Mouse (Mus musculus): ENCODE results near the gene Ybey. TPM values are rescaled to one million over a fixed set of nuclear protein-coding genes. Genes with fewer than 3 reads are reported as not detected.
A peak's percentile ranks its signal among the peaks of the same experiment; 100 is the strongest.

Ybey gene
- total and polyA plus RNA-seq, 2 experiments from 2014 or later: 4.6 to 6.9 TPM

DNA sequence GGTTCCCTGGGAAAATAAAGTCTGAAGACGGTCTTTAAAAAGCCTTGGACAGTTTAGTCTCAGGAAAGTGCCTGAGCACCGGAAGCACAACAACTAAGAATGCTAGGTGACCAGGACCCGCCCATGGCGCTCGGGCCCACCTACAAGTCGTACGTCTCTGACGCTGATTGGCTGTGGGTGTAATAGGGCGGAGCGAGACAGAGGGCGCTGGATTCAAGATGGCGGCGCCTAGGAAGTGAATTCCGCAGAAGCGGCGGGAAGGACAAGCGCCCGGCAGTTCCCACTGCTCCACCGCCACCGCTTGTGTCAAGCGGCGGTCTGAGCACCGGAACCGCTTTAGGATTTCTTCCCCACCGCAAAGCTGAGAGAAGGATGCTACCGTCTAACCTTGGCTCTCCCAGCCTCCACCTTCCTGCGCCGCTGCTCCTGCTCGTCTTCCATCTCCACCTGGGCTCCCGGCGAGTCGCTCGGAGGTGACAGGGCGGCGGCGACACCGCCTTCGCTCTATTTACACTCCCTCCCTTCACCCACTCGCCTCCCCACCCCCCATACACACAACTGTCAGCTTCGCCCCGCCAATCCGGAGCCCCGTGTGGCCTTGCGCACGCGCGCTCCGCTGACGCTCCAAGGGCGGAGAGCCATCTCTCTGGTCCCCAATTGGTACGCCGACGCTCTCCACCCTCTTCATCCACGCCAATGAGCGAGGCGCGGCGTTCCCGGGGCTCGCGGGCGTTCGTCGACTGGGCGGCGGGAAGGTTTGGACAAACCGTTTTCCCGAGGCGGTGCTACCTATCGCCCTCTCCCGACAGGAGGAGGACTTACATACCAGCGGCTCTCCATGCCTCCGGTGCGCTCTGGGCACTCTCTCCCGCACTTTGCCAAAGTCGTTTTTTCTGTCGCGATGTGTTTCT is 26.5 kb downstream of the Ybey start, which contains the start of gene Pcnt:
Gene Pcnt, minus strand, starts transcription at position 609 of the 911 bp plus-strand sequence.
- peak within 1 kb of the TSS; percentile 75 for H3K4me2 ChIP-seq (ENCODE audit: low read depth)
- peak within 1 kb of the TSS; percentile 88 for H3K27ac ChIP-seq (ENCODE audit: low read depth, low read length)
- peaks cover 11% of the 10 kb centered on the region; the same call in 1 of the 2 replicates for H3K36me3 ChIP-seq (ENCODE audit: insufficient read depth)
- H3K9ac ChIP-seq: peak within 1 kb of the TSS; percentile 56
- no peaks in the 10 kb centered on the region for H3K27me3 ChIP-seq (ENCODE audit: insufficient read depth, low read length)
- 1% methylated on average over 78 of the region's 78 CpGs for WGBS
- H3K4me1 ChIP-seq (ENCODE audit: insufficient read depth): peaks cover 4% of the 10 kb centered on the region
- H3K9me3 ChIP-seq (ENCODE audit: low read length): no peaks in the 10 kb centered on the region
- DNase-seq (peak; percentile 99), ATAC-seq (peak; percentile 99)
- peak within 1 kb of the TSS; percentile 60 for H3K4me3 ChIP-seq (ENCODE audit: low read depth, low read length)
- peak; percentile 82 for TF ChIP-seq CTCF (IDR thresholded peaks at IDR 0.05; ENCODE audit: low read depth)

DNA sequence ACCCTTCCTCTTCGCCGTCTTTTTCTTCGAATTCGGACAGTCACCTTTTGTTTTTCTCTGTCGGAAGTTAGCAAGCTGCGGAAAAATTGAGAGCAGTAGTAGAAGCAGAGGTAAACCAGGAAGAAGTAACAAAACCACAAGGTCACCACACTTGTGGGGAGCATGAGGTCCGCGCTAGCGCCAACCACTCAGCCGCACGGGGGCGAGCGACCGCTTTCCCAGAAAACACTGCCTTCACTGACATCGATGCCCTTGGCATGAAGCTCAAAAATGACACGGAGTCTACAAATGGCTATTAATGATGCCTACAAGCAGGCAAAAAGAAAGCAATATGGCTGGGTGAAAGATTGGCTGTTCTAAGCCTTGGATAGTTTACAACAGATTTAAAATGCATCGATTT is 28.6 kb downstream of the Ybey start, which contains the start of gene AC141477.1:
Gene AC141477.1, minus strand, starts transcription at position 164 of the 400 bp plus-strand sequence.
- DNase-seq (no peak), ATAC-seq (no peak)
- no peak within 1 kb of the TSS for H3K4me2 ChIP-seq (ENCODE audit: low read depth)
- 96% methylated on average over 17 of the region's 17 CpGs for WGBS
- H3K4me1 ChIP-seq (ENCODE audit: insufficient read depth): peaks cover 4% of the 10 kb centered on the region
- no peaks in the 10 kb centered on the region for H3K9me3 ChIP-seq (ENCODE audit: low read length)
- H3K27ac ChIP-seq (ENCODE audit: low read depth, low read length): no peak within 1 kb of the TSS
- peaks cover 31% of the 10 kb centered on the region for H3K36me3 ChIP-seq (ENCODE audit: insufficient read depth)
- TF ChIP-seq CTCF (IDR thresholded peaks at IDR 0.05; ENCODE audit: low read depth): no peak
- no peak within 1 kb of the TSS for H3K4me3 ChIP-seq (ENCODE audit: low read depth, low read length)
- no peak within 1 kb of the TSS for H3K9ac ChIP-seq
- H3K27me3 ChIP-seq (ENCODE audit: insufficient read depth, low read length): no peaks in the 10 kb centered on the region

DNA sequence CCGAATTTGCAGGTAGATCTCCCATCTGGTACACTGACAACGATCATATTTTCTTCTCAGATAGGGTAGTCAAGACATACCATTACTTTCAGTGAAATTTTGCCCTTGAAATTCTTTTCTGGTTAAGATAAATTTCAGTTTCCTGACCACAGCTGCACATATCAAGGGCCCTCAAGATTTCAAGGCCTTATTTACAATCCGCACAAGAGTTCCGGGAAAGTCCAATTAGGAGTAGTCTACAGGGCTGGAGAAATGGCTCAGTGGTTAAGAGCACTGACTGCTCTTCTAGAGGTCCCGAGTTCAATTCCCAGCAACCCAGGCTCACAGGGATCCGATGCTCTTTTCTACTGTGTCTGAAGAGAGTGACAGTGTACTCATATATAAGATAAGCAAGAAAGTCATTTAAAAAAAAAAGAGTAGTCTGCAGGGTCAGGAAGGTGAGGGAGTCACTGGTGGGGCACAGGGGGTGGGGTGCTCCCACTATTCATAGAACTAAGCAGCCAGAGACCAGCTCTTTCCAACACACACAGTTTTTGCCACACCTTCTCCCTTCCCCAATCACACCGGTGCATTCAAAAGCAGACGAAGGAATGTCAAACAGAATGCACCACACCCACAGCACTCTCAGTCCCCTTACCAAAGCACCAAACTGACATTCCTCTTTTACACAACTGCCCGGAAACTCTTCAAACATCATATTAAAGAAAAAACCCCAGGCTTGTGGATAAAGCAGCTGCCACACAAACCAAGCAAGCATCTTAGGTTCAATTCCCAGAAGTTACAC is 29.6 kb downstream of the Ybey start:
- Histone ChIP-seq H3K9ac (no peak overlapping the region), H3K4me1 (ENCODE audit: insufficient read depth) (peaks cover 4% of the 10 kb centered on the region), H3K9me3 (ENCODE audit: low read length) (no peaks in the 10 kb centered on the region), H3K36me3 (ENCODE audit: insufficient read depth) (peaks cover 40% of the 10 kb centered on the region), H3K4me3 (ENCODE audit: low read depth, low read length) (no peak overlapping the region), H3K27ac (ENCODE audit: low read depth, low read length) (no peak overlapping the region), H3K27me3 (ENCODE audit: insufficient read depth, low read length) (no peaks in the 10 kb centered on the region), H3K4me2 (ENCODE audit: low read depth) (no peak overlapping the region)
- no peak for TF ChIP-seq CTCF (IDR thresholded peaks at IDR 0.05; ENCODE audit: low read depth)
- DNase-seq (no peak), ATAC-seq (no peak)
- WGBS: 96% methylated on average over 9 of the region's 9 CpGs

DNA sequence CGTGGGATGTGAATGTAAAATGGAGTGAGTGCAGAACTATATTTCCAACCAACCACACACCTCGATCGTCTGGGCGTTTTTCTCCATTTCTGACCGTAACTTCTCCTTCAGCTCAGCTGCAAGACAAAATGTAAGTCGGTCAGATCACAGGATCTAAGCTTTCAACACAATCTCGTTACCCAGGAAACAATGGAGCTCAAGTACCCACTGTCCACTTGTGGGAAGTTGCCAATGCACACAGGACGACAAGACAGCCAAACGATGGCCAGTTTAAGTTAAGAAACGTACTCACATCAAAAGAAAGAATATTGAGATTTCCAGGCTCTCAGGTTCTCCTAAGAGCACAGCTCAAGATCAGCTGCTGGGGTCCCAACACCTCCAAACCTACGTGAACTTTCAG is 35.0 kb downstream of the Ybey start:
- Histone ChIP-seq H3K9ac (no peak overlapping the region), H3K36me3 (ENCODE audit: insufficient read depth) (peaks cover 86% of the 10 kb centered on the region), H3K27me3 (ENCODE audit: insufficient read depth, low read length) (no peaks in the 10 kb centered on the region), H3K9me3 (ENCODE audit: low read length) (no peaks in the 10 kb centered on the region), H3K4me1 (ENCODE audit: insufficient read depth) (no peaks in the 10 kb centered on the region), H3K4me2 (ENCODE audit: low read depth) (no peak overlapping the region), H3K27ac (ENCODE audit: low read depth, low read length) (no peak overlapping the region), H3K4me3 (ENCODE audit: low read depth, low read length) (no peak overlapping the region)
- ATAC-seq: no peak
- no peak for DNase-seq
- TF ChIP-seq CTCF (IDR thresholded peaks at IDR 0.05; ENCODE audit: low read depth): no peak
- WGBS: 87% methylated on average over 11 of the region's 11 CpGs

DNA sequence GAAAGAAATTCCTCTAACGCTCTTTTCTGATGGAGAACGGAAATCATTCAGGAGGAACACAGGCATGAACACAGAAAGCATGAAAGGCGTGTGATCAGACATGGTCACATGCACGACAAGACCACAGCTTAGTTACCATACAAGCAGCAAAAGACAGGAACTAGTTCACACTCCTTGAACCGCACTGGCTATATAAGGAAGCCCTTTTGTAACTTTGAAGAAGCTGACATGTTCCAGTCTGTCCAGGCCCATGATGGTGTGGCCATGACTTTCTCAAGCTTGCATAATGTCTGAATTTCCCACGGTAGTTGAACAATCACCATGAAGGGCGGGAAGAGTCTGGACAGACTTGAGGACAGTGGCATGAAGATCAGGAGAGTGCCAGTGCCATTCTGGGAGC is 43.2 kb downstream of the Ybey start:
- no peak for TF ChIP-seq CTCF (IDR thresholded peaks at IDR 0.05; ENCODE audit: low read depth)
- peaks cover 82% of the 10 kb centered on the region for H3K36me3 ChIP-seq (ENCODE audit: insufficient read depth)

DNA sequence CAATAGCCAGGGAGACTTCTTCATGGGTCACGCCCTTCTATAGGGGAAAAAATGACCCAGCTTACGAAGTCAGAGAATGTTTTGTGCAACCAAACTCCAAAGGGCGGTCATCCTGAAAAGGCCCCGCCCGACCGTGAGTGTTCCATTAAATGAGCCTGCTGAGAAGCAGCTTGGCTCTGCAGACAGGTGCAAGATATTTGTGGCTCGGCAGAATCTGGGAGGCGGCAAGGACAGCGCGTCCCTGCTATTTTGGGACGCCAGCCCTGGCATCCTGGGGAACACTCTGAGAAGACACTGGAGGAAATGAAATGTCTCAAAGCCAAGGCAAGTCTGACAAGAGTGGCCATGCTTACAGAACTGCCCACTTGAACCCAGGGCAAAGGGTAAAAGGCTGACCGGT is 52.1 kb downstream of the Ybey start:
- H3K27ac ChIP-seq (ENCODE audit: low read depth, low read length): no peak overlapping the region
- TF ChIP-seq CTCF (IDR thresholded peaks at IDR 0.05; ENCODE audit: low read depth): no peak
- H3K36me3 ChIP-seq (ENCODE audit: insufficient read depth): peaks cover 79% of the 10 kb centered on the region
- ATAC-seq: no peak
- no peak for DNase-seq
- no peak overlapping the region for H3K4me3 ChIP-seq (ENCODE audit: low read depth, low read length)
- H3K4me1 ChIP-seq (ENCODE audit: insufficient read depth): no peaks in the 10 kb centered on the region
- no peak overlapping the region for H3K9ac ChIP-seq
- no peaks in the 10 kb centered on the region for H3K27me3 ChIP-seq (ENCODE audit: insufficient read depth, low read length)
- no peaks in the 10 kb centered on the region for H3K9me3 ChIP-seq (ENCODE audit: low read length)
- H3K4me2 ChIP-seq (ENCODE audit: low read depth): no peak overlapping the region
- WGBS: 91% methylated on average over 12 of the region's 12 CpGs

More for the DNA sequence above, 43.2 kb downstream of the Ybey start:
- WGBS: 96% methylated on average over 7 of the region's 7 CpGs
- Histone ChIP-seq H3K27ac (ENCODE audit: low read depth, low read length) (no peak overlapping the region), H3K4me1 (ENCODE audit: insufficient read depth) (no peaks in the 10 kb centered on the region), H3K4me3 (ENCODE audit: low read depth, low read length) (no peak overlapping the region), H3K4me2 (ENCODE audit: low read depth) (no peak overlapping the region), H3K27me3 (ENCODE audit: insufficient read depth, low read length) (no peaks in the 10 kb centered on the region), H3K9me3 (ENCODE audit: low read length) (no peaks in the 10 kb centered on the region), H3K9ac (no peak overlapping the region)
- ATAC-seq: no peak
- no peak for DNase-seq

Other genes starting within 250 kb of the Ybey start
- 155 and 162 TPM in 2 replicates for gene Prmt2, start 231.2 kb downstream of the Ybey start, total RNA-seq (2014; rRNA removed)
- gene Prmt2, start 231.2 kb downstream of the Ybey start, polyA plus RNA-seq (2015; fragmentation: Nextera tagmentation; extraction: Ambion mirVana): 203 and 262 TPM in 2 replicates
- 3.2 and 3.9 TPM in 2 replicates for gene S100b, start 215.3 kb downstream of the Ybey start, total RNA-seq (2014; rRNA removed)
- 2.8 and 3.6 TPM in 2 replicates for gene S100b, start 215.3 kb downstream of the Ybey start, polyA plus RNA-seq (2015; fragmentation: Nextera tagmentation; extraction: Ambion mirVana)
- 46.5 and 49.0 TPM in 2 replicates for gene Dip2a, start 123.8 kb downstream of the Ybey start, total RNA-seq (2014; rRNA removed)
- gene Dip2a, start 123.8 kb downstream of the Ybey start, polyA plus RNA-seq (2015; fragmentation: Nextera tagmentation; extraction: Ambion mirVana): 6.2 and 8.7 TPM in 2 replicates
- gene AC141477.1, start 28.7 kb downstream of the Ybey start, total RNA-seq (2014; rRNA removed): not detected in 2 replicates
- gene AC141477.1, start 28.7 kb downstream of the Ybey start, polyA plus RNA-seq (2015; fragmentation: Nextera tagmentation; extraction: Ambion mirVana): not detected in 2 replicates
- gene Pcnt, start 26.3 kb downstream of the Ybey start, total RNA-seq (2014; rRNA removed): 10.1 and 19.0 TPM in 2 replicates
- 2.9 and 4.4 TPM in 2 replicates for gene Pcnt, start 26.3 kb downstream of the Ybey start, polyA plus RNA-seq (2015; fragmentation: Nextera tagmentation; extraction: Ambion mirVana)
- gene 2610028H24Rik, start 20.0 kb downstream of the Ybey start, total RNA-seq (2014; rRNA removed): not detected in 2 replicates
- gene 2610028H24Rik, start 20.0 kb downstream of the Ybey start, polyA plus RNA-seq (2015; fragmentation: Nextera tagmentation; extraction: Ambion mirVana): 0.19 TPM in 1 of 2 replicates, not detected in the other
- gene Mcm3ap, start 187 bp downstream of the Ybey start, total RNA-seq (2014; rRNA removed): 33.7 and 41.5 TPM in 2 replicates
- 48.6 and 52.7 TPM in 2 replicates for gene Mcm3ap, start 187 bp downstream of the Ybey start, polyA plus RNA-seq (2015; fragmentation: Nextera tagmentation; extraction: Ambion mirVana)
- 66.3 and 67.1 TPM in 2 replicates for gene Lss, start 62.5 kb upstream of the Ybey start, total RNA-seq (2014; rRNA removed)
- 31.5 and 38.6 TPM in 2 replicates for gene Lss, start 62.5 kb upstream of the Ybey start, polyA plus RNA-seq (2015; fragmentation: Nextera tagmentation; extraction: Ambion mirVana)
- gene Spatc1l, start 93.2 kb upstream of the Ybey start, total RNA-seq (2014; rRNA removed): 0.38 TPM in 1 of 2 replicates, not detected in the other
- not detected in 2 replicates for gene Spatc1l, start 93.2 kb upstream of the Ybey start, polyA plus RNA-seq (2015; fragmentation: Nextera tagmentation; extraction: Ambion mirVana)
- gene Ftcd, start 106.5 kb upstream of the Ybey start, total RNA-seq (2014; rRNA removed): 0.05 and 0.08 TPM in 2 replicates
- 0.17 TPM in 1 of 2 replicates, not detected in the other for gene Ftcd, start 106.5 kb upstream of the Ybey start, polyA plus RNA-seq (2015; fragmentation: Nextera tagmentation; extraction: Ambion mirVana)
- 13.5 and 21.5 TPM in 2 replicates for gene Col6a2, start 154.5 kb upstream of the Ybey start, total RNA-seq (2014; rRNA removed)
- gene Col6a2, start 154.5 kb upstream of the Ybey start, polyA plus RNA-seq (2015; fragmentation: Nextera tagmentation; extraction: Ambion mirVana): 10.4 and 11.6 TPM in 2 replicates

Measured in forebrain, postnatal 0 days (tissue).